Mouse (Mus musculus) liver, adult 2 months (tissue): ENCODE data around the gene Ate1. TPM values are rescaled to one million over a fixed set of nuclear protein-coding genes. Genes with fewer than 3 reads are reported as not detected.
A peak's percentile ranks its signal among the peaks of the same experiment; 100 is the strongest.

Source experiments
- DNase-seq: peaks from one replicate; pipeline ENCODE4 v3.0.0-alpha.2; 2011; ENCODE audit warnings: low read depth, low spot score; ENCODE audit errors: extremely low read depth
- H3K27ac ChIP-seq: fragments of 200-500 bp; replicated peaks from 2 replicates; pipeline ENCODE4 v1.5.1; 2012; ENCODE audit warnings: low read depth, mild to moderate bottlenecking, control low read depth, inconsistent platforms, low read length; ENCODE audit not compliant: insufficient read depth
- H3K27me3 ChIP-seq: fragments of 200-500 bp; 2 replicates; pipeline ENCODE4 v1.6.1; 2012; ENCODE audit warnings: mild to moderate bottlenecking, moderate library complexity, low read length, inconsistent platforms; ENCODE audit not compliant: control insufficient read depth, insufficient read depth
- H3K36me3 ChIP-seq: fragments of 200-500 bp; 2 replicates; pipeline ENCODE4 v1.6.1; 2012; ENCODE audit warnings: low read length, inconsistent platforms; ENCODE audit not compliant: control insufficient read depth, insufficient read depth
- H3K4me1 ChIP-seq: fragments of 200-500 bp; 2 replicates; pipeline ENCODE4 v1.6.1; 2011; ENCODE audit warnings: low read length; ENCODE audit not compliant: control insufficient read depth, insufficient read depth
- H3K4me3 ChIP-seq: fragments of 200-500 bp; 2 replicates; pipeline ENCODE4 v1.5.1; 2011; ENCODE audit warnings: low read depth, mild to moderate bottlenecking, control low read depth, low read length, moderate library complexity; ENCODE audit not compliant: insufficient read depth
- H3K79me2 ChIP-seq: fragments of 200-500 bp; 2 replicates; pipeline ENCODE4 v1.6.1; 2012; ENCODE audit warnings: inconsistent platforms, mild to moderate bottlenecking, low read length, moderate library complexity; ENCODE audit not compliant: control insufficient read depth, insufficient read depth
- H3K9ac ChIP-seq: fragments of 200-500 bp; 2 replicates; pipeline ENCODE4 v1.6.1; 2012; ENCODE audit warnings: low read depth, mild to moderate bottlenecking, control low read depth, inconsistent platforms, low read length
- CTCF ChIP-seq: fragments of 200-500 bp; IDR thresholded peaks from 2 replicates; pipeline ENCODE4 v1.5.1; 2011; ENCODE audit warnings: low read depth, low read length, control low read depth
- POLR2A ChIP-seq: fragments of 200-500 bp; IDR thresholded peaks from 2 replicates; pipeline ENCODE4 v1.6.1; 2011; ENCODE audit warnings: low read length, control low read depth; ENCODE audit not compliant: insufficient read depth; ENCODE audit errors: extremely low read depth
- WGBS: fragments of 180-500 bp; shearing (Covaris S2); methylation state at CpG from one replicate; pipeline ENCODE4 v1.1.7; 2018; 5-methylcytosine and 5-hydroxymethylcytosine counted together
- polyA plus RNA-seq: library from polyadenylated mRNA; depleted of rRNA; stranded (reverse); fragments of >200 nt; gene quantifications from 2 replicates; pipeline ENCODE4 v1.2.3, GENCODE M21; 2012
- total RNA-seq: library from RNA; depleted of rRNA; stranded (reverse); fragments of >200 nt; gene quantifications from 2 replicates; pipeline ENCODE4 v1.2.3, GENCODE M21; 2014

Gene Ate1
- total and polyA plus RNA-seq, 2 experiments = 4.4 to 23.7 TPM

- no peaks in the 10 kb centered on the region for H3K79me2 ChIP-seq
- no peaks in the 10 kb centered on the region for H3K27me3 ChIP-seq
- H3K9ac ChIP-seq = no peak overlapping the region
- no peak overlapping the region for H3K4me3 ChIP-seq
- H3K4me1 ChIP-seq = no peaks in the 10 kb centered on the region
- no peak for TF ChIP-seq POLR2A
- no peaks in the 10 kb centered on the region for H3K36me3 ChIP-seq
- 91% methylated on average over 4 of the region's 4 CpGs for WGBS
- no peak for DNase-seq
- H3K27ac ChIP-seq = no peak overlapping the region
Measured at GRCm38 (mm10) chr7:130558592-130558991, 38.4 kb upstream of the Ate1 start.

- WGBS = 84% methylated on average over 5 of the region's 5 CpGs
- Histone ChIP-seq H3K4me3 (no peak overlapping the region), H3K79me2 (no peaks in the 10 kb centered on the region), H3K36me3 (no peaks in the 10 kb centered on the region), H3K4me1 (no peaks in the 10 kb centered on the region), H3K9ac (no peak overlapping the region), H3K27ac (no peak overlapping the region), H3K27me3 (no peaks in the 10 kb centered on the region)
- TF ChIP-seq CTCF = no peak
- no peak for DNase-seq
Measured at GRCm38 (mm10) chr7:130555597-130555996, 35.4 kb upstream of the Ate1 start.

DNA sequence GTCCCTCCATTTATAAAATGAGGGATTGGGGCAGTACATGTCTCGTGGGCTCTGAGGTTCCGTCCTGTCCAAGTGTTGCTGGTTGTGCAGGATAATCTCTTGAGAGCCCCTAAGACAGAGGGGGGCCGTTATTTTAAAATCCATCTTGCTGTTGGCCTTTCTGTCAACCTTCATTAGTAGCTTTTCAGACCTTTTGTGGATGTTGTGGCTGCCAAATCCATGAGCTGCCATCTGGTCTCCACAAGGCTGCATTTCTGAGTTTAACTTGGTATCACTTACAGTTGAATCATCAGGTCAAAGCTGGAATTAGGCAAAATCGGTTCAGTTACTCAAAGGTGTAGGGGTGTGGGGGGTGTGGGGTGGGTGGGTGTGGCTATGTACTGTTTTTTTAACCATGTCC, 33.2 kb upstream of the Ate1 start:
- WGBS = 85% methylated on average over 4 of the region's 4 CpGs
- Histone ChIP-seq H3K9ac (no peak overlapping the region), H3K27me3 (no peaks in the 10 kb centered on the region), H3K36me3 (no peaks in the 10 kb centered on the region), H3K79me2 (no peaks in the 10 kb centered on the region), H3K4me1 (no peaks in the 10 kb centered on the region), H3K4me3 (no peak overlapping the region), H3K27ac (no peak overlapping the region)
- TF ChIP-seq POLR2A (no peak), CTCF (no peak)
- DNase-seq = no peak

- WGBS = 85% methylated on average over 5 of the region's 5 CpGs
Measured at GRCm38 (mm10) chr7:130552780-130553179, 32.6 kb upstream of the Ate1 start.

GRCm38 (mm10) chr7:130547635-130548175, 27.5 kb upstream of the Ate1 start:
- Histone ChIP-seq H3K4me3 (no peak overlapping the region), H3K79me2 (peaks cover 9% of the 10 kb centered on the region), H3K36me3 (peaks cover 12% of the 10 kb centered on the region; the same call in 1 of the 2 replicates), H3K27me3 (no peaks in the 10 kb centered on the region), H3K27ac (no peak overlapping the region), H3K9ac (no peak overlapping the region), H3K4me1 (peaks cover 5% of the 10 kb centered on the region; the same call in 1 of the 2 replicates)
- TF ChIP-seq POLR2A (no peak), CTCF (no peak)
- DNase-seq = no peak
- WGBS = 79% methylated on average over 12 of the region's 12 CpGs

More at GRCm38 (mm10) chr7:130552780-130553179, 32.6 kb upstream of the Ate1 start:
- Histone ChIP-seq H3K27ac (no peak overlapping the region), H3K36me3 (no peaks in the 10 kb centered on the region), H3K79me2 (no peaks in the 10 kb centered on the region), H3K4me1 (no peaks in the 10 kb centered on the region), H3K27me3 (no peaks in the 10 kb centered on the region), H3K4me3 (no peak overlapping the region), H3K9ac (no peak overlapping the region)
- no peak for DNase-seq
- TF ChIP-seq POLR2A (no peak), CTCF (no peak)

- H3K27me3 ChIP-seq = no peaks in the 10 kb centered on the region
- WGBS = under 1% methylated on average over 84 of the region's 84 CpGs
- H3K4me3 ChIP-seq = peak overlapping the region; percentile 81
- peaks cover 5% of the 10 kb centered on the region; the same call in 1 of the 2 replicates for H3K4me1 ChIP-seq
- peak overlapping the region; percentile 94 for H3K27ac ChIP-seq
- H3K36me3 ChIP-seq = peaks cover 17% of the 10 kb centered on the region; the same call in 1 of the 2 replicates
- TF ChIP-seq POLR2A = peak; percentile 51; the same call in 1 of the 2 replicates
- TF ChIP-seq CTCF = peak; percentile 90
- peaks cover 9% of the 10 kb centered on the region for H3K79me2 ChIP-seq
- H3K9ac ChIP-seq = peak overlapping the region; percentile 93
- DNase-seq = peak; percentile 81
Measured at GRCm38 (mm10) chr7:130546791-130547484, 26.8 kb upstream of the Ate1 start.
